Mouse (Mus musculus): ENCODE measurements around the gene Rspo1. TPM values are rescaled to one million over a fixed set of nuclear protein-coding genes. Genes with fewer than 3 reads are reported as not detected.
A peak's percentile ranks its signal among the peaks of the same experiment; 100 is the strongest.
"Not testable (repeated sequence)": the region's sequence is repeated elsewhere in the genome, so short reads cannot be mapped to it uniquely, and the experiment has no call there.

Rspo1 gene
- 20.3 and 26.2 TPM in 2 replicates for polyA plus RNA-seq (2016; fragmentation: Nextera tagmentation; extraction: Ambion mirVana)

DNA sequence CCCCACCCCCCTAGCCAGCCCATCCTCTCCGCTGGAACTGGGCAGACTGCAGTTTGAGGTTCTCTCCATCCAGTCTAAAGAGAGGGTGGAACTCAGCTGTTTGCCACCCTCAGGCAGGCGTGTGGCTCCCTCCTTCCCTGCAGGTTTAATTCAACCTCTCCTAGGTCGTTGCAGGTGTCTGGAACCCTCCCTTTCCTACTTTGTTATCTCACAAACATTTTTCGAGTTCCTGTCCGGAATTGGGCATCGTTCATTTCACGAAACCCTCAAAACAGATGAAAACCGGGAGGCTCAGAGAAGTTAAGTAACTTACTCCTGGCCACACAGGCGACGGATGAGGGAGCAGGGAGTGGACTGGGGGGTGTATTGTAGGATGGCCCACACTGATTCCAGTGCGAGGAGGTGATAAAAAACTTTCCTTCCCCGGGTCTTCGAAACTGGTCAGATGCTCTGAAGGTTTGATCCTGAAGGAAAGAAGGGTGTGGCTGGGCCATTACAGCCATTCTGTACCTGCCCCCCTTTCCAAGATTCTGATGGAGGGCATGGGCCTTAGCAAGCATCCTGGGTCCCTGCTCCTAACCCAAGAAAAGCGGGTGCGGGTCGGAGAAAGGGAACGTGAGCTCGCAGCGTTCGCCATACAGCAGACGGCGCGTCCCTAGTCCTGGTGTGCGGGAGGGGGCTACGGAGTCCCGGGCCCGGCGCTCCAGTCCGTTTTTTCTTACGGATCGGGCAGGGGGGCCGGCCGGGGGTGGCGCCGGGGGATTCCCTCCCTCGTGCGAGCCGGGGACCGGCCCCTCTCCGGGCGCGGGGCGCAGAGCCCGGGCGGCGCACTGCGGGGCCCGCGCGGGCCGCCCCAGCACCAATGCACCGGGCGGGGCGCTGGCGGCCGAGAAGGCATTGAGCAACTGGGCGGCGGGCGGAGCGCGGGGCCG, at the start of gene Rspo1:
Rspo1 (plus strand) TSS at position 760 of the 932 bp plus-strand sequence.
- peak within 1 kb of the TSS; percentile 50; the same call in 1 of the 2 replicates for H3K27ac ChIP-seq
- peak within 1 kb of the TSS; percentile 60 for H3K4me2 ChIP-seq
- H3K4me3 ChIP-seq (replicated peaks), result peak within 1 kb of the TSS; percentile 49
- H3K4me1 ChIP-seq, result peaks cover 56% of the 10 kb centered on the region
- ATAC-seq (ENCODE audit: low FRiP score), result 0 out of 2 replicates have a peak, but pooled peaks have one; percentile 17
- peaks cover 94% of the 10 kb centered on the region for H3K27me3 ChIP-seq
- WGBS, result 1% methylated on average over 46 of the region's 62 CpGs
- no peaks in the 10 kb centered on the region for H3K36me3 ChIP-seq (replicated peaks)
- no peaks in the 10 kb centered on the region for H3K9me3 ChIP-seq
- peak within 1 kb of the TSS; percentile 54 for H3K9ac ChIP-seq

DNA sequence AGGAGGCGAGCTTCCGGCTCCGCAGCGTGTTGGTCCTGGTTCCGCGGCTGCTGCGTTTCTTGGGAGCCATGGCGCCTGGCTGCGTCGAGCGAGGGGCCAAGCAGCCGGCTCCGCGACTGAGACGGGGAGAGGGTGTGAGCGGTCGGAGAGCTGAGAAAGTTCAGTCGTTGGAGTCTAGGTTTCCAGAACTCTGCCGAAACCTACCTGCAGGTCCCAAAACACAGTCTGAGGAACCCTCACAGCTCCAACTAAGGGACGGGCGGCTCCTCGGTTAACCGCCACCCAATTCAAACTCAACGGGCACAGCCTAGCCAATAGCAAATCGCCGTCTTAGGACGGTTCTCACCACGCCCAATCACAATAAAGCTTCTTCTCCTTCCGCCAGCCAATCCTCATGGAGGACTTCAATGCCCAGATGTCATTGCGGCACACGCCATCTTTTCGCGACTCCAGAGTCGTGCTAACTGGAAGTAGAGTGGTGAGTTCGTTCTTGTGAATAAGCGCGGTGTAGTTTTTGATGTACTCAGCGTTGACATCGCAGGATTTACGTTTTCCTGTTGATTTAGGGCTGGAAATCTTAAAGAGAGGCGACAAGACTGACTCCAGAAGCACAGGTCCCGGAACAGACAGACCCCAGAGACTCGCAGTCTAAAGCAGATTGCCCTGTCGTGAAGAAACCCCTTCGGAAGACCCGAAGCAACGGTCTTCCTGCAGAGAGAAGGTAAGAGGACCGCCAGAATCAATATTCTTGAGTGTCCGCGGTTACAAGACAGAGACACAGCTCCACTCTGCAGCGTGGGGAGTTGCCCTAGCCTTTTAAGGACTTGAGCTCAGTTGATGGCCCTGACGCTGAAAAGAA, 49.4 kb upstream of the Rspo1 start, which contains the start of gene 9930104L06Rik:
9930104L06Rik (plus strand) TSS at position 436 of the 859 bp plus-strand sequence.
- peak; percentile 100 for ATAC-seq (ENCODE audit: low FRiP score)
- peak within 1 kb of the TSS; percentile 74 for H3K27ac ChIP-seq
- H3K9ac ChIP-seq, result peak within 1 kb of the TSS; percentile 80
- peak within 1 kb of the TSS; percentile 92 for H3K4me2 ChIP-seq
- peaks cover 28% of the 10 kb centered on the region for H3K36me3 ChIP-seq (replicated peaks)
- H3K4me3 ChIP-seq (replicated peaks), result peak within 1 kb of the TSS; percentile 89
- H3K9me3 ChIP-seq, result no peaks in the 10 kb centered on the region
- peaks cover 27% of the 10 kb centered on the region for H3K4me1 ChIP-seq
- H3K27me3 ChIP-seq, result no peaks in the 10 kb centered on the region
- WGBS, result under 1% methylated on average over 52 of the region's 52 CpGs

DNA sequence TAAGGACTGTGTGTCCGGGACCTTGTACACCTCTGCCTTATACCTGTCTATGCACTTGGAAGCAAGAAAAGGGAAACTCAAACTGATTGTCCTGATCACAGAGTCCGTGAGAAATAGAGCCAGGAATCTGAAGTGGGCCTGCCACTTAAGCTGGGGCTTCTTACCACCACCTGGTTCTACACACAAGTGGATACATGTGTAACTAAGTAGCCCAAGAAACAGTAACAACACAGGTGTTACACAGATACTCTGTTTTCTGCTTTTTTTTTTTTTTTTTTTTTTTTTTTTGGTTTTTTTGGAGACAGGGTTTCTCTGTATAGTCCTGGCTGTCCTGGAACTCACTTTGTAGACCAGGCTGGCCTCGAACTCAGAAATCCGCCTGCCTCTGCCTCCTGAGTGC, 47.0 kb upstream of the Rspo1 start, which contains the start of gene Cdca8:
Cdca8 (minus strand) TSS at position 101 of the 400 bp plus-strand sequence.
- H3K36me3 ChIP-seq (replicated peaks), result peaks cover 37% of the 10 kb centered on the region
- not testable (repeated sequence) for H3K9me3 ChIP-seq; H3K27ac ChIP-seq; H3K4me3 ChIP-seq (replicated peaks); H3K27me3 ChIP-seq; H3K9ac ChIP-seq; ATAC-seq (ENCODE audit: low FRiP score)
- WGBS, result 96% methylated on average over 4 of the region's 4 CpGs
- peak within 1 kb of the TSS; percentile 92; the same call in 1 of the 2 replicates for H3K4me2 ChIP-seq
- H3K4me1 ChIP-seq, result peaks cover 27% of the 10 kb centered on the region

DNA sequence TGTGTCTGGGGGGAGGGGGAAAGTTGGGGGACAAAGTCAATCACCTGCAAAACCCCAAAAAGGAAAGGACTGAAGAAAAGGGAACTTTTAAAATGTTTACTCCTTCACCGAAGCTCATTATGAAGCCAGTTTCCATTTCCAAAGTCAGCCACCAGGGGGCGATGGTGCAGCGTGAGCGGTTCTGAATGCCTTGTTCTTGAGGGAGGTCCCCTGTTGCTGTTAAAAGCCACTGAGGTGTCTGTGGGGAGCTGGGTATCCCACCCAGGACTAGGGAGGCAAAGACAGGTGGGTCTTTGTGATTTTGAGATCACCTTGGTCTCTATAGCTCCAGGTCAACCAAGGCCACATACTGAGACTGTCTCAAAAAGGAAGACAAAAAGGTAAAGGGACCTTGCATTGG, 43.2 kb upstream of the Rspo1 start:
- H3K36me3 ChIP-seq (replicated peaks), result peaks cover 37% of the 10 kb centered on the region
- ATAC-seq (ENCODE audit: low FRiP score), result no peak; the same call in 1 of the 2 replicates
- WGBS, result 4% methylated on average over 4 of the region's 4 CpGs

DNA sequence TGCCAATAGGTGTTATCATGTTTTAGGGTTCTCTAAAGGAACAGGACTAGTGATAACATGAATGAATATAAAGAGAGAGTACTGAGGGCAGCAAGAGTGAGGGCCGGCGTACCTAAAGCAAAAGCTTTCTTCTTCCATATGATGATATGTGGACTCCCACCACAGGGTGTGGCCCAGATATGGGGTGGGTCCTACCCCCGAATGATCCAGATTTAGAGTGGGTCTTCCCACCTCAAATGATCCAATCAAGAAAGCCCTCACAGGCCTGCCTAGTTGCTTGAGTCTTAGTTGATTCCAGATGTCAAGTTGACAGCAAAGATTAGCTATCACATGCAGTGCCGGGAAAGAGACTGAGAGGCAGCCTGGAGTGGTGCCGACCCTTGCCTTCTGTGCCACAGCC, 42.4 kb upstream of the Rspo1 start:
- H3K4me3 ChIP-seq (replicated peaks), result no peak overlapping the region
- H3K9me3 ChIP-seq, result no peaks in the 10 kb centered on the region
- H3K36me3 ChIP-seq (replicated peaks), result peaks cover 32% of the 10 kb centered on the region
- no peak overlapping the region for H3K27ac ChIP-seq
- WGBS, result 89% methylated on average over 5 of the region's 5 CpGs
- ATAC-seq (ENCODE audit: low FRiP score), result no peak
- no peaks in the 10 kb centered on the region for H3K4me1 ChIP-seq
- no peaks in the 10 kb centered on the region for H3K27me3 ChIP-seq
- H3K9ac ChIP-seq, result no peak overlapping the region
- no peak overlapping the region for H3K4me2 ChIP-seq

More for the DNA sequence above, 43.2 kb upstream of the Rspo1 start:
- Histone ChIP-seq H3K4me2 (no peak overlapping the region), H3K27me3 (no peaks in the 10 kb centered on the region), H3K4me1 (peaks cover 4% of the 10 kb centered on the region; the same call in 1 of the 2 replicates), H3K27ac (no peak overlapping the region), H3K9me3 (no peaks in the 10 kb centered on the region), H3K9ac (no peak overlapping the region), H3K4me3 (replicated peaks) (no peak overlapping the region)

DNA sequence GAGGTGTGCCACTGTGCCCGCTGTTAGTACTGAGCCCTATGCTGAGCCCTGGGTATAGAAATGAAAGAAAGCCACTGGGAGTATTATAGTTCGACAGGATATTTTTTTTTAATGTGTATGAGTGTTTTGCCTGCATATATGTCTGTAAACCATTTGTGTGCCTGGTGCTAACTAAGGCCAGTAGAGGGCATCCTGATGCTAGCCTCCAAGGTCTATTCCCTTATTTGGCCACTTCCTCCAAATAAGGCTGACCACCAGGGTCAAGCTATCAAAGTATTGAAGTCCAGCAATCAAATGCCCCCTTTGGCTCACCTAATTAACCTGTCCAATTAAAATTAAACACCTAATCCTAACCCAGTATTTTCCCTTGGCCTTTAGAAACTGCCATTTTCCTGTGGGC, 41.3 kb upstream of the Rspo1 start:
- H3K27ac ChIP-seq, result no peak overlapping the region
- no peak for ATAC-seq (ENCODE audit: low FRiP score)
- peaks cover 23% of the 10 kb centered on the region for H3K36me3 ChIP-seq (replicated peaks)
- 61% methylated on average over 2 of the region's 2 CpGs for WGBS
- no peak overlapping the region for H3K4me3 ChIP-seq (replicated peaks)
- H3K9ac ChIP-seq, result no peak overlapping the region
- no peaks in the 10 kb centered on the region for H3K4me1 ChIP-seq
- no peaks in the 10 kb centered on the region for H3K27me3 ChIP-seq
- H3K4me2 ChIP-seq, result no peak overlapping the region
- no peaks in the 10 kb centered on the region for H3K9me3 ChIP-seq

DNA sequence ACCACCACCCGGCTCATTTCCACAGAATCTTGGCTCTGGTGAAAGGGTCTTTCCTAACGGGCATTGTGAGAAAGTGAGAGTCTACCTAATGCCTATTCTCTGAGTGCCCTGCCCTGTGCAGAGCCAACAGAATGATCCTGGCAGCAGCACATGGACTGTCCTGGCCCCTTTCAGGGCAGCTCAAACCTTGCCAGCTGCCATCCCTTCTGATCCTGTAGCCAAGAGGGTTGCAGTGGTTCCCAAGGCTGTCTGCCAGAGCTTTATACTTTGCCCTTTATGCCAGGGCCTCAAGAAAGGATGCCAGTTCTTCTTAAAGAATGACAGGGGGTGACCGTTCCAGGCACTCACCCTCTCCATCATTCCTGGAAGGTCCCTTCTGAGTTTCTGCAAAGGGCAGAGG, 36.7 kb upstream of the Rspo1 start:
- 78% methylated on average over 3 of the region's 3 CpGs for WGBS
- ATAC-seq (ENCODE audit: low FRiP score), result no peak
- H3K9ac ChIP-seq, result no peak overlapping the region
- H3K4me3 ChIP-seq (replicated peaks), result no peak overlapping the region
- H3K9me3 ChIP-seq, result no peaks in the 10 kb centered on the region
- no peak overlapping the region for H3K4me2 ChIP-seq
- no peaks in the 10 kb centered on the region for H3K27me3 ChIP-seq
- no peaks in the 10 kb centered on the region for H3K4me1 ChIP-seq
- H3K27ac ChIP-seq, result no peak overlapping the region
- H3K36me3 ChIP-seq (replicated peaks), result no peaks in the 10 kb centered on the region

DNA sequence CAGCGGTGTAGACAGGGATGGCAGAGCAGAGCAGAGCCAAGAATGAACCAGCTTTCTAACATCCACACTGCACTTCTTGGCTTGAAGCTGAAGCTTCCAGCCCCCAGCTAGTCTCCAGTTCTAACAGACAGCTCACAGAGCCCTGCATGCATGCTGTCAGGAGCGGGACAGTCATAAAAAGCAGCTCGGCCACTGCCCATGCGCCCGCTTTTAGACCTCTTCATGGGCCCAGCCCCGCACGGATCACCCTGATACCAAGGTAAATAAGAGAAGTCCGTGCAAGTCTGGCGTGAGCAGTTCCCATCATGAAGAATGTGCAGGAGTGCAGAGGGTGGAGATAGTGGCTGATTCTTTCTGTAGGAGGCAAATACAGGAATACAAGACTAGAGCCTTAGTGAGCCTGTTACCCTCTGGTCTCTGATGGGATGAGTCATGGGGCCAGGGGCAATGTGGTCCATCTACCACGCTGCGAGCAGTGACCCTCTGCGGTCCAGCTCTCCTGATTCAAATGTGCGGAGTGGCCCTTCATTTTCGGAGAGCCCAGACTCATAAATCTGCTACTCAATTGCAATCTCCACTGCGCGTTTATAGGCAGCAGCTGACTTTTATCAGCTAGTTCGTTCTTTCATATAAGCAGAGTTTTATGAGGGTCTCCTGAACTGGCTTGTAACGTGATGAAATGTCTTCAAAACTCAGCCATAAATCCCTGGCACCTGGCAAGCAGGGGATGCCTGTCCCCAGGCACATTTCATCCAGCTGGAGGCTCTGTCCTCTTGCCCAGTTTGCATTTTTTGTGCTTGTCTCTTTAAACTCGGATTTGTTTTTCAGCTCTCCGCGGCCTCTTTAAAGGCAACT, 35.8 kb upstream of the Rspo1 start:
- ATAC-seq (ENCODE audit: low FRiP score), result no peak
- Histone ChIP-seq H3K27ac (0 out of 2 replicates have a peak overlapping the region, but pooled peaks have one; percentile 13), H3K4me3 (replicated peaks) (no peak overlapping the region), H3K27me3 (no peaks in the 10 kb centered on the region), H3K9ac (no peak overlapping the region), H3K4me1 (no peaks in the 10 kb centered on the region), H3K4me2 (no peak overlapping the region), H3K9me3 (no peaks in the 10 kb centered on the region), H3K36me3 (replicated peaks) (no peaks in the 10 kb centered on the region)
- WGBS, result 89% methylated on average over 21 of the region's 21 CpGs

DNA sequence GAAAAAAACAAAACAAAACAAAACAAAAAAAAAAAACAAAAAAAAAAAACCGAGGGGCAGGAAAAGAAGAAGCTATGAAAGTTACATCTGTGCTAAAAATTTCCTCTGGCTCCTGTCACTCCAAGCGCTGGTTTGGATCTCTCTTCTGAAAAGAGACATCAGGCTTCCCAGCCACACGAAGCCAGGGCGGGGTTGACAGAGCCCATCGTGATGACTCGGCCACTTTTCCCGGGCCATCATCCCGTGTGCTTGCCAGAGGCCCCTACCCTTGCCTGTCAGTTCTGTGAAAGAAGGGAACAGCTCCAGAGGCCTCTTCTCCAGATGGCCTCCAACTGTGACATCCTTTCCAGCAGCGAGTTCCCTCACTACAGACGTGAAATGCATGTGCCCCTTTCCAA, 35.2 kb upstream of the Rspo1 start:
- no peak overlapping the region for H3K4me3 ChIP-seq (replicated peaks)
- WGBS, result 62% methylated on average over 10 of the region's 10 CpGs
- no peaks in the 10 kb centered on the region for H3K27me3 ChIP-seq
- H3K9ac ChIP-seq, result no peak overlapping the region
- no peak overlapping the region for H3K27ac ChIP-seq
- ATAC-seq (ENCODE audit: low FRiP score), result no peak
- H3K4me2 ChIP-seq, result no peak overlapping the region
- no peaks in the 10 kb centered on the region for H3K4me1 ChIP-seq
- H3K9me3 ChIP-seq, result no peaks in the 10 kb centered on the region
- no peaks in the 10 kb centered on the region for H3K36me3 ChIP-seq (replicated peaks)

DNA sequence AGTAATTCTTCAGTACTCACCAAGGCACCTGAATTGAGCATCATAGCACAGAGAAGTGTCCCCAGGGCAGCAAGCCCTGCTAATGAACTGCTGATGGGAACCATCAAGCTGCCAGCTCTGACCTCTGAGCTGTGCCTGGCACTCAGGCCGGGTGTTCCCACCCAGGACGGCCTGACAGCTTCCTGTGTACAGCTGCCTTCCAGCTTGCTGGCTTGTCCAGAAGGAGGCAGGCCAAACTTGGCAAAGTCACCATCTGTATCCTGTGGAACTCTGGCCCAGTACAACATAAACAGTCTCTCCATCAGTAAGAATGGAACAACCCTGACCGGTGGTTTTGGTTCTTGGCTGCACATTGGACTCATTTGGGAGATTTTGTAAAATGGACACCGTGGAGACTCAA, 32.7 kb upstream of the Rspo1 start:
- ATAC-seq (ENCODE audit: low FRiP score), result no peak
- H3K4me3 ChIP-seq (replicated peaks), result no peak overlapping the region
- no peak overlapping the region for H3K27ac ChIP-seq
- H3K27me3 ChIP-seq, result no peaks in the 10 kb centered on the region
- H3K4me1 ChIP-seq, result no peaks in the 10 kb centered on the region
- no peaks in the 10 kb centered on the region for H3K36me3 ChIP-seq (replicated peaks)
- no peak overlapping the region for H3K4me2 ChIP-seq
- WGBS, result 79% methylated on average over 4 of the region's 4 CpGs
- no peaks in the 10 kb centered on the region for H3K9me3 ChIP-seq
- no peak overlapping the region for H3K9ac ChIP-seq

DNA sequence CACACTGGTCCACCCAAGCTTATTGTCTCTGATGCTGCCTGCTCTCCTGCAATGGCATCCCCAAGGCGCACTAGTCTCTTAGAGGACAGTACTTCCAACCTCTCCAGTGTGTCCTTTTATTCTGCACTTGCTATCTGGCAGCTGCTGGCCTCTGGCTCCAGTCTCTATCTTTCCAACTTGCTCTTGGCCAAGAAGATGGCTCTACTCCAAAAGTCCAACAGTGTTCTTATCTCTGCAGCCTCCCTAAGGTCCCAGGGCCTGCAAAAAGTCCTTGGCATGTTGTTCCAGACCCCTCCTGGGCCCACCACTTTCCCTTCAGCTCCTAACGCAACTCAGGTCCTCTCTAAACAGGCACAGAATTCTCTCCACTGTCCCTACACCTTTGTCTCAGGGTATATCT, 28.9 kb upstream of the Rspo1 start:
- no peak overlapping the region for H3K4me2 ChIP-seq
- WGBS, result 81% methylated on average over 2 of the region's 2 CpGs
- no peaks in the 10 kb centered on the region for H3K36me3 ChIP-seq (replicated peaks)
- H3K27me3 ChIP-seq, result no peaks in the 10 kb centered on the region
- H3K4me1 ChIP-seq, result no peaks in the 10 kb centered on the region
- H3K9me3 ChIP-seq, result no peaks in the 10 kb centered on the region
- no peak overlapping the region for H3K9ac ChIP-seq
- no peak for ATAC-seq (ENCODE audit: low FRiP score)
- H3K27ac ChIP-seq, result no peak overlapping the region
- no peak overlapping the region for H3K4me3 ChIP-seq (replicated peaks)

All from forebrain, embryonic 12.5 days (tissue).